ENCODE assay signal across 13 mouse cellular contexts in genomic region chr3:41586917-41587316, GRCm38 (mm10). TPM values are rescaled to one million over a fixed set of nuclear protein-coding genes. Genes with fewer than 3 reads are reported as not detected.
DNase-seq lines count a peak whose midpoint lies in the region; ATAC-seq lines count a peak whose summit lies in the region.
"Had no signal": no experiment of that assay in that cellular context is flagged by ENCODE, and none has a peak within 500 bp of the region (broad histone marks: within the 10 kb centered on the region; RNA-seq: fewer than 3 reads in every experiment).

No protein-coding gene starts in this region.

- no peak overlapping the region for H3K4me3 ChIP-seq in kidney, embryonic 14.5 days (ENCODE audit: low read length)
- H3K4me3 ChIP-seq in hindbrain, embryonic 13.5 days, result no peak overlapping the region
- no peak overlapping the region for H3K4me3 ChIP-seq in forebrain, embryonic 15.5 days
- H3K4me3 ChIP-seq: lung, embryonic 15.5 days had no signal

- DNase-seq in adrenal gland, adult 2 months, result peak; percentile 66
- DNase-seq in adrenal gland, adult 18-20 months (ENCODE audit: low spot score in 2 of 2), result no peak
- peak; percentile 58 for DNase-seq in kidney, adult 11 months
- DNase-seq in T-cell, adult 2 months (ENCODE audit: low spot score), result peak; percentile 6
- DNase-seq in kidney, postnatal 25 days, result peak; percentile 38 to 69
- DNase-seq: B cell, adult 2 months; cerebellum, postnatal 14 days; layer of hippocampus, adult 9-11 months had no signal

- no peak overlapping the region for H3K27ac ChIP-seq in kidney, embryonic 14.5 days (ENCODE audit: low read depth, low read length)
- H3K27ac ChIP-seq in hindbrain, embryonic 13.5 days, result no peak overlapping the region
- no peak overlapping the region for H3K27ac ChIP-seq in forebrain, embryonic 15.5 days (replicated peaks)
- H3K27ac ChIP-seq: hindbrain, embryonic 14.5 days; lung, embryonic 15.5 days had no signal

- no peak for ATAC-seq in kidney, embryonic 14.5 days (ENCODE audit: low FRiP score, low TSS enrichment)
- ATAC-seq in hindbrain, embryonic 13.5 days (ENCODE audit: low FRiP score), result no peak
- no peak for ATAC-seq in forebrain, embryonic 15.5 days (replicated peaks)

- no peaks in the 10 kb centered on the region for H3K9me3 ChIP-seq in kidney, embryonic 14.5 days (ENCODE audit: control insufficient read depth, low read length)
- no peaks in the 10 kb centered on the region for H3K9me3 ChIP-seq in hindbrain, embryonic 13.5 days
- H3K9me3 ChIP-seq in forebrain, embryonic 15.5 days, result no peaks in the 10 kb centered on the region
- H3K9me3 ChIP-seq: lung, embryonic 15.5 days had no signal

- 81% methylated on average over 7 of the region's 7 CpGs for WGBS in kidney, embryonic 14.5 days
- WGBS in hindbrain, embryonic 13.5 days, result 88% methylated on average over 7 of the region's 7 CpGs
- 87% methylated on average over 7 of the region's 7 CpGs for WGBS in forebrain, embryonic 15.5 days

- H3K4me2 ChIP-seq in kidney, embryonic 14.5 days (replicated peaks; ENCODE audit: low read depth, low read length), result no peak overlapping the region
- H3K4me2 ChIP-seq in hindbrain, embryonic 13.5 days, result no peak overlapping the region
- H3K4me2 ChIP-seq in forebrain, embryonic 15.5 days (replicated peaks), result no peak overlapping the region
- H3K4me2 ChIP-seq: hindbrain, embryonic 14.5 days; lung, embryonic 15.5 days had no signal

- peaks cover 11% of the 10 kb centered on the region; the same call in 1 of the 2 replicates for H3K4me1 ChIP-seq in kidney, embryonic 14.5 days (ENCODE audit: control insufficient read depth, insufficient read depth, low read length)
- H3K4me1 ChIP-seq in hindbrain, embryonic 13.5 days (replicated peaks), result peaks cover 22% of the 10 kb centered on the region
- H3K4me1 ChIP-seq in forebrain, embryonic 15.5 days, result peaks cover 38% of the 10 kb centered on the region
- H3K4me1 ChIP-seq: lung, embryonic 15.5 days had no signal

- no peak overlapping the region for H3K9ac ChIP-seq in kidney, embryonic 14.5 days (ENCODE audit: low read depth, low read length)
- H3K9ac ChIP-seq in hindbrain, embryonic 13.5 days, result no peak overlapping the region
- H3K9ac ChIP-seq in forebrain, embryonic 15.5 days (replicated peaks), result no peak overlapping the region
- H3K9ac ChIP-seq: hindbrain, embryonic 14.5 days; lung, embryonic 15.5 days had no signal

- H3K36me3 ChIP-seq in kidney, embryonic 14.5 days (ENCODE audit: control insufficient read depth, insufficient read depth, low read length), result peaks cover 20% of the 10 kb centered on the region
- peaks cover 11% of the 10 kb centered on the region for H3K36me3 ChIP-seq in hindbrain, embryonic 13.5 days
- peaks cover 9% of the 10 kb centered on the region for H3K36me3 ChIP-seq in forebrain, embryonic 15.5 days
- H3K36me3 ChIP-seq: lung, embryonic 15.5 days had no signal

- no peaks in the 10 kb centered on the region for H3K27me3 ChIP-seq in kidney, embryonic 14.5 days (ENCODE audit: control insufficient read depth, insufficient read depth, low read length)
- no peaks in the 10 kb centered on the region for H3K27me3 ChIP-seq in hindbrain, embryonic 13.5 days
- H3K27me3 ChIP-seq in forebrain, embryonic 15.5 days, result no peaks in the 10 kb centered on the region
- H3K27me3 ChIP-seq: lung, embryonic 15.5 days had no signal

RNA-seq across cellular contexts. Expression of gene Jade1, which starts 31.4 kb away (rescaled TPM):
- total RNA-seq in adrenal gland, adult 2 months (2021), result 10 to 100 TPM; 33.2 to 58.2 TPM
- polyA plus RNA-seq in adrenal gland, adult 2 months (2012; rRNA removed), result 21.4 and 64.9 TPM in 2 replicates
- total RNA-seq in adrenal gland, adult 18-20 months (2021), result 10 to 100 TPM; 42.0 to 46.9 TPM
- polyA plus RNA-seq in kidney, embryonic 14.5 days (2014; fragmentation: Nextera tagmentation; extraction: Ambion mirVana), result 14.6 and 22.1 TPM in 2 replicates
- polyA plus RNA-seq in hindbrain, embryonic 13.5 days (2015; fragmentation: Nextera tagmentation; extraction: Ambion mirVana), result 11.2 and 12.4 TPM in 2 replicates
- polyA plus RNA-seq in forebrain, embryonic 15.5 days (2015; fragmentation: Nextera tagmentation; extraction: Ambion mirVana), result 21.5 and 22.2 TPM in 2 replicates

Comparison
In these comparisons a context has a peak if more than half of its experiments do, and no peak if none do; other contexts are left out.
1. DNase-seq: peak in adrenal gland, adult 2 months (single experiment), kidney, adult 11 months (single experiment), T-cell, adult 2 months (single experiment) and kidney, postnatal 25 days (2 of 2); none in adrenal gland, adult 18-20 months (0 of 2).